Mouse (Mus musculus) left cerebral cortex, postnatal 14 days (tissue): ENCODE results near the gene Mettl21a. TPM values are rescaled to one million over a fixed set of nuclear protein-coding genes. Genes with fewer than 3 reads are reported as not detected.
"Not testable (repeated sequence)": the region's sequence is repeated elsewhere in the genome, so short reads cannot be mapped to it uniquely, and the experiment has no call there.

ENCODE experiments used
- DNase-seq, 2 experiments: peaks; one replicate each; pipeline ENCODE4 v3.0.0; 2021 to 2022; ENCODE audit warnings: low spot score in 2 of 2, mixed read lengths in 1 of 2
- intact Hi-C: fragments of 180-260 bp; cut with DNase I; formaldehyde crosslinking; loops from one replicate; pipeline ENCODE4 v1.15.1; 2025
- total RNA-seq, 2 experiments: library from RNA; stranded (reverse); gene quantifications; 2 replicates each; pipeline ENCODE4 v1.2.3; 2021

The Mettl21a gene
- total RNA-seq, 2 experiments from 2014 or later: 8.7 to 11.1 TPM

DNA sequence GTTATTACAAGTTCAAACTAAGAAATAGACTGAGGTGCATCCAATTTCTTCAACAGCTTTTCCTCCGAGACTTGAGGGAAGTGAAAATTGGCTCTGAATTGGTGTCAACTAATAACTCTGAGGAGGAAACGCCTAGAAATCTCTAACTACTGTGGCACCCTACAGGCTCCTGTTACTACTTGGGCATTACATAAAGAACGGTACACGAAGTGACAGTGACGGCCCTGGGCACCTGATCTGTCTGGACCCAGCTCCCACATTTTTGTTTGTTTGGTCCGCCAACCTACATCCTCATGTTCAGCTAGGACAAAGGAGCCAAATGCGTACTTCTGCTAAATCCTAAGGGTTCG, 536 bp downstream of the Mettl21a start:
- intact Hi-C loops: loop anchor here (2.0 to 10.0 kb wide), 5 partner anchors 76 to 959 kb away; partner anchors contain the start of gene Ccnyl1

DNA sequence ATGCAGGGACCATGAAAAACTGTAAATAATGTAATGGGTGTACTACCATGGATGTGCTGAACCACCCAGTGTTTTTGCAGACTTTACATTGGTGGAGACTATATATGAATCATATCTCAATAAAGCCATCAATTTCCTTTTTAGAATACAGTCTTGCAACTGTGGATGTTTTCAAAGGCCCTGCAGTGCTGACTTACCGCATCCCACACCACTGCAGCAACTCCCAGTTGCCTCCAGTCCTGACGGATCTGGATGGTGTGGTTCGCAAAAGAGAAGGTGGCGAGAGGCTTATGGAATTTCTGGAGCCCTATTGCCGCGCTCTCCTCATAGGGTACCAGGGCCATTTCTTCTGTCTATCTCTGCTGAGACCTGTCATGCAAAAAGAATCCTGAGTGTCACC, 966 bp downstream of the Mettl21a start:
- no peak for DNase-seq

More for the DNA sequence above, 536 bp downstream of the Mettl21a start:
- DNase-seq: no peak

DNA sequence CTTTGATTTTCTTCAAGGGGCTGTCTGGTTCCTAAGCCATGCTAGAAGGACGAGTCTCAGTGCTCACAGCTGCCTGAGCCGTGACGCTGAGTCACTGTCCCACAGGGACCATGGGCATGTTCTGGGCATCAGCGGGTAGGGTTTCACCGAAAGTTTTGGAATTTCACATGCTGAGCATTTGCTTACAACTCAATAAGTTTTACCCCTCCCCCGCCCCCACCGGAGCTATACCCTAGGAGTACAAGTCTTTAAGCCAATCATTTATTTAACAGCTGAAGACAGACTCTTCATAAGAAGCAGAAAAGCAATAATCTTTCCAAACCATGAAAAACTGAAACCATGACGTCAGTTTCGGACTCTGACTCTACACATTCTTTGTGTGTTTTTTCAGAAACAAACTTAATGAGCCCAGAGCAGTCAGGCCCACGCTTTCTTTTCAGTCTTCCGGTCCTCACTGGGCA, 1.5 kb downstream of the Mettl21a start:
- intact Hi-C loops: loop anchor here (5.0 to 10.0 kb wide), 4 partner anchors 77 to 958 kb away; partner anchors contain the start of gene Ccnyl1
- DNase-seq: no peak

More for the DNA sequence above, 966 bp downstream of the Mettl21a start:
- intact Hi-C loops: loop anchor here (2.0 to 10.0 kb wide), 5 partner anchors 76 to 959 kb away; partner anchors contain the start of gene Ccnyl1

DNA sequence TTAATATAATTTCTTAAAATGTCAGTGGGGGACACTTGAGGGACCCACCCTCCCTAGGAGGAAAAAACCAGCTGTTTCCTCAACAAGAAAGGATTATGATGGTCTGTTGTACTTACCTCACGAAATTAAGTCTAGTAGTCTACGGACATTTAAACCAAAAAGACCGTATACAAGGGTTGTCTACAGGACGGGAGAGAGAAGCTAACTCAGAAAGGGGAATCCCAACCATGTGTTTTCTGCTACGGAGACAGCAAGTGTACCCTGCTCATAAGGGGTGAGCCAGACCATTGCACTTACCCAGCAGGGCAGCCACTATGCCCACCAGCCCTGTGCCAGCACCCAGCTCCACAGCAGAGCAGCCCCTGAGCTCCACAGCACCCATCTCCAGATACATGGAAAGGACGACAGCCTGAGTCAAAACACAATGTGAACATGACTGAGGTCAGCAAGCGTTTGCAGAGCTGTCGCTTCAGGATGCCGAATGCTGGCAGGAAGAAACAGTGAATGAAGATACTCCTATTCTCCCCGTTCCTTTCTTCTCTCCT, 2.2 kb downstream of the Mettl21a start:
- intact Hi-C loops: loop anchor here (5.0 to 10.0 kb wide), 4 partner anchors 77 to 958 kb away; partner anchors contain the start of gene Ccnyl1
- no peak for DNase-seq

DNA sequence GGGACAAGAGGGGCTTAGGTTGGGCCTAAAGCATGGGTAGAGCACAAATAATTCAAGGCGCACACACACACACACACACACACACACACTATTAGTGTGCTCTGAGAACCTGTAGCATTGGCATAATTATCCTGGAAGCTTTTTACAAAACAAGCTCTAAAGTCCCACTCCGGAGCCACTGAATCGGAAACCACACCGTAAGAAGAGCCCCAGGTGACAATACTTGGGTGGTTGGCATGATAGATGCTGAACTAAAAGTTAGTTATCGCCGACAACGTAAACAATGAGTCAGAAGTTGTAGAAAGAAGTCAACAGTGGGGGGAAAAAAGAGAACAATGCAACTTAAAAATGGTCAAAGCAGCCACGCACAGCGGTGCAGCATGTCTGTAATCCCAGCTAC, 2.7 kb downstream of the Mettl21a start:
- no peak for DNase-seq
- intact Hi-C loops: loop anchor here (10.0 kb wide), 2 partner anchors 300 to 390 kb away; no protein-coding TSS in a partner anchor

DNA sequence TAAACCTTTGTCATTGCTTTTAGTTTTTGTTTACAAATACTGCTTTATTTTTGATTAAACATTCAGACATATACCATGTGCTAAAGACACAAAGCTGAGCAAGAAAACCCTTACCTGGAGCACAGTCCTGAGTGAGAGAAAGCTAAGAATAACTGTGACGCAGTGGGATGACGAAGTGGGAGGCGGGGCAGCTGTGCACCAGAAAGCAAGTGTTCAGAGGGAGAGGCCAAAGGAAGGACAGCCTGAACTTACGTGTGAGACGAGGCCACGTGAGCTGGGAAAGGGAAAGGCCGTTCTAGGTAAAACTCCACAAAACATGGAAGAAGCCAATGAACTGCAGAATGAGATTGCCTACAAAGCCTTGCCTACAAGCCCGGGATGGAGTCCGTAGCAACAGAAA, 7.1 kb downstream of the Mettl21a start:
- no peak for DNase-seq
- intact Hi-C loops: loop anchor here (10.0 kb wide), 2 partner anchors 305 to 395 kb away; no protein-coding TSS in a partner anchor

DNA sequence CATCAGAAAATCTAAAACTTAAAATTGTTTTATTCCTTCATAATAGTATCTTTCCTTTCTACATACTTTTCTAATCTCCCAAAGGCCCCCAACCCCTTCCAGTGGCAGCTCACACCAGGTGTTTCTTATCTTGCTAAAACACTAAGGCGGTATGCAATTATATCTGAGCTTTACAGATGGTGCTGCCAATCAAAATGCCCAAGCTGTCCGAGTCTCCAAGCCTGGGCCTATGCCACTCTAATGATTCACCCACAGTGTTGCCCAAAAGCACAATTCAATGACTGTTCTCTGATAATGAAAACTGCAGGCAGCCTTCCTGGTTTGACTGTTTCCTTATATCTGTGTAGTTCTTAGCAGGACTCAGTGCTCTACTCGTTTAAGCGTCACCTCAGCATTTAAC, 7.9 kb downstream of the Mettl21a start:
- DNase-seq: no peak
- intact Hi-C loops: no loop called here

DNA sequence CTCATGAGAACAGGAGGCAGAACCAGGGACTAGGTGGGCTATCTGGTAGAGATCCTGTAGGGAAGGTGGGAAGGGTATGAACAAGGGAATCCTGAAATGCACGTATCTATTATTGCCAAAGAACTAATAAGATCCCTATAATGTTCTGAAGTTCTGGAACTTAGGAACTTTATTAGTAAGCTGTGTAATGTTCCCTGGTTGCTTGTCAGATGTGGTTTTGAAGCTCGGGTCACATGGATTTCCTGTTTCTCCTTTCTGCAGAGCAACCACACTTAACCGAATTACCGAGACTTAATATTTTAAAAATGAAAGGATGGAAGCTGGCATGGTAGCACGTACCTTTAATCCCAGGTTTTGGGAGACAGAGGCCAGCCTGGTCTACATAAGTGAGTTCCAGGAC, 13.7 kb downstream of the Mettl21a start:
- intact Hi-C loops: no loop called here
- no peak for DNase-seq

DNA sequence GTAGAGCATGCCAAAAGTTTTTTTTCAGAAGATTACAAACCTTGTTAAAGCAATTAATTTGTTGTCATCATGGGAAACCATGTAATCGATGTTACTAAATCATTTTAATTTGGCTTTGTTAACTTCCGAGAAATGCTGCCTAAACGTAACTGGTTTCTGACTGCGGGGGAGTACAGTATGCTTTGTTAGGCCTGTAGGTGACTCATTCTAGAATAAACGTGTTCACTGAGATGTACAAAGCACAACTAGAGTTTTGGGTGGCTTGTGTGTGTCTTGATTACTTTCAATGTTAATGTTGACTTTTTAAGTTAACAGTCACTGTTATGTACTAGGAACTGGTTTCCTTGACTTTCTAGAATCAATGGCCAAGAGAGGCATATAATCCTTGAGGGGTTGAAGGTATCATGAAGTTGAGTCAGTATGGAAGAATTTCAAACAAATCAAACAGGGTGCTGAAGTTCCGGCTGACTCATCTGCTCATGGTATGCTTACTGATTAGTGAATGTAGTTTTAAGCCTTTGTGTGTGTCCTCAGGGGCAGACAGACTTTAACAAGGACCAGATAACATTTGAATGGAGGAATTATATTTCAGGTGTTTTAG, 15.7 kb downstream of the Mettl21a start:
- intact Hi-C loops: no loop called here
- DNase-seq: no peak

DNA sequence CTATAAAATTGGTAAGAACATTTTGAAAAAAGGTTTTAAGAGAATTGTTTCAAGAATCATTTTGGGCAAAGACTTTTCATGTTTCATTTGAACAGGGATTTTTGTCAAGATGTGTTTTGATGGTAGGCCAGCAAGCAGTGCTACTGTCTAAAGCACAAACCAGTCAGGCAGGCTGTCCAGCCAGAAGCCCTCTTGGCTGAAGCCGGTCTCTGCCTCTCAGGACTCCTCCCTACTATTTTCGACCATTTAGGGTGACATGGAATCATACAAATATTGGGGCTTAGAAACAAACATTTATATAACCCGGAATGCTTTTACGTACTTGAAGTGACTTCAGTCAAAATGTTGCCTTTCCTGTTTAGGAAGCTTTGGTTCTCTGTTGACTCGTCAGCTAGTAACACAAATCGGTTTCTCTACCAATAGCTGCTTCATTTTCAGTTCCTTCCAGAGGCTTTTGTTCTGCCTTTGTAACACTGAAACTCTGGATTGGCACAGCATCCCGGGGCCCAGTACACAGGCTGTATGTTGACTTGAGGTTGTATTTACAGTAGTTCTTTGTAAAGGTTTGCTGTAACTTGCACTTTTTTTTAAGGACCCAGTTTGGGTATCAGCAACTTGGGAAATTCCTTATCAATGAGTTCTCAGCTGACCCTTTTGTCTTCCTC, 16.5 kb downstream of the Mettl21a start:
- intact Hi-C loops: no loop called here
- DNase-seq: no peak

DNA sequence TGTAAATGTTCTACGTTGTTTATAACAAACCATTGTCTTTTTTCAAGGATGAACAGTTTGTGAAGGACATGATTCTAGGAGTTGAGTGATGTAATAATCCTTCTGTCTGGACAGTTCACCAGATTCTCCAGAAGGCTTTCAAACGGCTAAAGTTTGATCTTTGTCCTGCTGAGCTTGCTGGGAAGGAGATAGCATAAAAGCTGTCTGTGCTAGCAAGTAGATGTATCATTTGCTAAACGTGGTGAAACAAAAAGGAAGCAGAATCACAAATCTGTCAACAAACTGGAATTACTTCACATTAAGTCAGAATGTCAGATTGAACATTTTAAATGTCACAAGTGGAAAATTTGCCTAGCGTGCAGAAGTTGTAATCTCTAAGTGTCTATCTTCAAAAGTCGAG, 18.1 kb downstream of the Mettl21a start:
- intact Hi-C loops: no loop called here
- DNase-seq: no peak

DNA sequence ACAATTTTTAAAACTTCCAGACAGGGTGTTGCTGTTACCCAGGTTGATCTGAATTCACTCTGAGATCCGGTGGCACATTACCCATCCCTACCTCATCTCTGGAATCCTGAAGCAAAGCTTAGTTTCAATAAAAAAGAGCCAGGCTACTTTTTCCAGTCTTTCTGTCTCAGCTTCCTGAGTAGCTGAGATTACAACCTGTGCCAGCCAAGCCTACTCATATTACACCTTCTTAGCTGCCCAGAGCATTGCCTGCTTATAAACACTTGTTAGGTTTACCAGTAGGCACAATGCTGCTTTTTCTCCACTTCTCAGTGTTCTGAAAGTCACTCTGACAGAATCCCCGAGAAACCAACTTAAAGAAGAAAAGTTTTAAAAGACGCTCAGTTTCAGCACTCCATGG, 38.2 kb downstream of the Mettl21a start:
- intact Hi-C loops: no loop called here
- DNase-seq: no peak

DNA sequence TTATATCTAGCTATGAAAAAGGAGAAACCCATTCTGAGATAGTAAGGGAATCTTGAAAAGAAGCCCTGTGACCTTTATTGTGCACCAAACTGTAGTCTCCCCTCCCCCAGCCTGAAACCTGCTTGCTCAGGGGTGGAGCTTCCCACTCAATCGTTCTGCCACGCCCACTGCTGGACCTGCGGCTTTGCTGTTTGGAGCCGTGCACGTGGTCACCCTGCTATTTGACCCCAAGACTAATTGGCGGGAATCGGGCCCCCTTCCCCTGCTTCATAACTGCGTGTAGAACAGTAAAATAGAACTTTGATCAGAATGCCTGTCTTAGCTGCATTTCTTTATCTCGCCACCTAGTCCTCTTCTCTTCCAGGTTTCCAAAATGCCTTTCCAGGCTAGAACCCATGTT, 39.1 kb downstream of the Mettl21a start:
- DNase-seq, intact Hi-C loops: not testable (repeated sequence)

DNA sequence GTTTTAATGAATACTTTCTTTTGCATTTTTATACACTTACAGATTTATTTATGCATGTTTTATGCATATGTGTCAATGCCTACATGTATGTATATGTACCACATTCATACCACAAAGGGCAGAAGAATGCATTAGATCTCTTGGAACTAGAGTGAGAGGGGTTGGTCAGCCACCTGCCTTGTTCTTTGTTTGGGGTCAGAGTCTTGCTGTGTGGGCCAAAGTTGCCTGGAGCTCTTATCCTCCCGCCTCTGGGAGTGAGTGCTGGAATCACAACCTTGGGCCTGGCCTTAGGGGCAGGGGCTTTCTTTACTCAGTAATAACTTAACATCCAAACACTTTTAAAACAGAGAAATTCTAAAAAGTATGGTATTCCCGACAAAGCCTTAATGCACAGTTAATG, 40.3 kb downstream of the Mettl21a start:
- intact Hi-C loops: no loop called here
- no peak for DNase-seq

DNA sequence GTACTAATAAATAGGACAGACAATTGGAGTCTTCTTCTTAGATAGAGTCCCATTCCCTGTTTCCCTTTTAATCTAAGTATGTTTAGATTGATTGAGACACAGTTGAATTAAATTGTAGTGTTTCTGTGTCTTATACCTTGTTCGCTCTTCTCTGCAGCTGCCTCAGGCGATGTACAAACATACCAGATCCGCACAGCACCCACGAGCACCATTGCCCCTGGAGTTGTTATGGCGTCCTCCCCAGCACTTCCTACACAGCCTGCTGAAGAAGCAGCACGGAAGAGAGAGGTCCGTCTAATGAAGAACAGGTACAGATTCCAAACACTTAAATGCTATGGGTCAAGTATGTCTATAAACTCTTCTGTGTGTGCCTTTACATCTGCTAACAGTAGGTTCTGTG, 41.0 kb downstream of the Mettl21a start:
- intact Hi-C loops: no loop called here
- no peak for DNase-seq

DNA sequence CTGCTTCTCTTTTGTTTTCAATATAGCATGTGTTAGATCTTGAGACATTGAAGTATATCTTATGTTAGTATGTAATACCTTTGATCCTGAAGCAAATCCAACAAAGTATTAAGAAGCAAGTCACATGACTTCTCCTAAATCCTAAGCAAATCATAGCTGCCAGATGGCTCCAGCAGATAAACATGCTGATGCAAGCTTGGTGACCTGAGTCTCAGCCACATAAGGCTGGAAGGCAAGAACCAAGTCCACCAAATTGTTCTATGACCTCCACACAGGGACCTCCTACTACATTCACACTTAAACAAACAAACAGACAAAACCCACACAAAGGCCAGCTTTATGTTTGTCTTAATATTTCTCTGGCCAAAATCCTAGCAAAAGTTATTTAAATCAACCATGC, 48.8 kb downstream of the Mettl21a start:
- DNase-seq: no peak
- intact Hi-C loops: no loop called here

DNA sequence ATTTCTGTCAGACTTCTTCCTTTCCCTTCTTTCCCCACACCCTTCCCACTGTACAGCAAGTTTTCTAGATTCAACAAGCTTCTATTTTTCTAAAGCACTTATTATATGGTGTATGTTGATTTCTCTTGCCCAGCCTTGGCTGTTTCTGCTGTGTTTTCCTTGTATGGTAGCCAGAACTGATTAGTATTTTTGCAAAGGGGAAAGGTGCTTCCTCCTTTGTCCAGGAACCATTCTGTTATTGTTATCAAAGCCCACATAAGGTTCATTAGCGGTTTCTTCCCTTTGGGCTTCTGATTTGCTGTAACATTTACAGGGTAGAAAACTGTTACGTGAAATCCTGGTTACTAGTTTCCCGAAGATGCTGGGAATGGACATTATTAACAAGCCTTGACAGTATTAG, 56.9 kb downstream of the Mettl21a start:
- intact Hi-C loops: no loop called here
- no peak for DNase-seq
